Mouse (Mus musculus) midbrain, embryonic 14.5 days (tissue): ENCODE measurements around the gene Slc22a17. TPM values are rescaled to one million over a fixed set of nuclear protein-coding genes. Genes with fewer than 3 reads are reported as not detected.

ENCODE experiments used
- ATAC-seq: fragments of 200-750 bp; cut with Nextera tagmentation; 2 replicates; pipeline ENCODE4 v1.8.0; 2017; ENCODE audit warnings: moderate number of reproducible peaks, moderate library complexity; ENCODE audit not compliant: low FRiP score, low TSS enrichment
- DNase-seq: peaks from one replicate; pipeline ENCODE4 v3.0.0-alpha.2; 2015
- H3K27ac ChIP-seq: fragments of 300-500 bp; sonication (generic); replicated peaks from 2 replicates; pipeline ENCODE4 v1.5.1; 2014; ENCODE audit warnings: mild to moderate bottlenecking, low read depth, low read length, moderate library complexity
- H3K27me3 ChIP-seq: fragments of 300-500 bp; sonication (generic); 2 replicates; pipeline ENCODE4 v1.6.1; 2014; ENCODE audit warnings: low read length, control low read depth, mixed read lengths; ENCODE audit not compliant: control insufficient read depth, insufficient read depth
- H3K36me3 ChIP-seq: fragments of 300-500 bp; sonication (generic); 2 replicates; pipeline ENCODE4 v1.6.1; 2014; ENCODE audit warnings: low read length, control low read depth; ENCODE audit not compliant: control insufficient read depth, insufficient read depth
- H3K4me1 ChIP-seq: fragments of 300-500 bp; sonication (generic); 2 replicates; pipeline ENCODE4 v1.6.1; 2014; ENCODE audit warnings: mild to moderate bottlenecking, antibody characterized with exemption, low read length, control low read depth; ENCODE audit not compliant: control insufficient read depth, insufficient read depth
- H3K4me2 ChIP-seq: fragments of 300-500 bp; sonication (generic); 2 replicates; pipeline ENCODE4 v1.6.1; 2014; ENCODE audit warnings: mild to moderate bottlenecking, low read length, moderate library complexity
- H3K4me3 ChIP-seq: fragments of 300-500 bp; sonication (generic); replicated peaks from 2 replicates; pipeline ENCODE4 v1.5.1; 2014; ENCODE audit warnings: low read depth, low read length
- H3K9ac ChIP-seq: fragments of 300-500 bp; sonication (generic); replicated peaks from 2 replicates; pipeline ENCODE4 v1.6.1; 2014; ENCODE audit warnings: mild to moderate bottlenecking, low read length, moderate library complexity
- H3K9me3 ChIP-seq: fragments of 300-500 bp; sonication (generic); 2 replicates; pipeline ENCODE4 v1.6.1; 2016; ENCODE audit warnings: low read length, control low read depth, mixed read lengths; ENCODE audit not compliant: control insufficient read depth
- WGBS: fragments of 180-500 bp; shearing (Covaris S2); extraction: QIAGEN DNeasy Blood & Tissue Kit; methylation state at CpG from one replicate; pipeline ENCODE4 v1.1.7; 2014; 5-methylcytosine and 5-hydroxymethylcytosine counted together
- polyA plus RNA-seq: library from polyadenylated mRNA; unstranded; fragments of >200 nt; fragmentation: Nextera tagmentation; extraction: Ambion mirVana; gene quantifications from 2 replicates; pipeline ENCODE4 v1.2.1, GENCODE M21; 2014

The Slc22a17 gene
- polyA plus RNA-seq, 1 experiment from 2014 or later: 110 TPM

DNA sequence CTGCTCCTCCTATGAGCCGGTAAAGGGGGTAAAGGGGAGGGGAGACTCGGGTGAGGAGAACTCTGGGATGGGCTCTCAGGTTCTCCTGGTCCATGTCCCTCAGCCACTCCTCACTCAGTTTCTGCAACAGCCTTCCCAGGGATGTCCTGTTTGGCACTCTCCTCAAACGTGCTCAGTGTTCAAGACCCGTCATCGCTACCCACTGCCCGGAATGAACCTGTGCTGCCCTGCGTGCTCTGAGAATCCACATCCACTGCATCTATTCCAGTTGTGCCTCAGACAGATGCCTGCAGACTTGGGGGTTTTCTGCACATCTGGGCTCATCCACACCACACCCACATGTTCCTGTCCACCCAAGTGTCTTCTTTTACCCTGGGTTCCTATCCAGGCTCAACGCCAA lies 29.5 kb upstream of the Slc22a17 start:
- DNase-seq: no peak
- Histone ChIP-seq H3K4me1 (no peaks in the 10 kb centered on the region), H3K27ac (no peak overlapping the region), H3K36me3 (no peaks in the 10 kb centered on the region), H3K27me3 (no peaks in the 10 kb centered on the region), H3K4me2 (no peak overlapping the region), H3K9ac (no peak overlapping the region), H3K9me3 (no peaks in the 10 kb centered on the region), H3K4me3 (no peak overlapping the region)
- 94% methylated on average over 8 of the region's 8 CpGs for WGBS
- no peak for ATAC-seq

GRCm38 (mm10) chr14:54941024-54941978 lies 28.4 kb upstream of the Slc22a17 start:
- Histone ChIP-seq H3K9me3 (no peaks in the 10 kb centered on the region), H3K4me3 (no peak overlapping the region), H3K36me3 (no peaks in the 10 kb centered on the region), H3K27me3 (no peaks in the 10 kb centered on the region), H3K4me1 (peaks cover 2% of the 10 kb centered on the region; the same call in 1 of the 2 replicates), H3K9ac (no peak overlapping the region), H3K4me2 (no peak overlapping the region), H3K27ac (no peak overlapping the region)
- WGBS: 74% methylated on average over 13 of the region's 13 CpGs
- ATAC-seq (no peak), DNase-seq (no peak)

- Histone ChIP-seq H3K9ac (no peak overlapping the region), H3K27ac (no peak overlapping the region), H3K9me3 (no peaks in the 10 kb centered on the region), H3K4me1 (peaks cover 6% of the 10 kb centered on the region; the same call in 1 of the 2 replicates), H3K4me3 (no peak overlapping the region), H3K27me3 (no peaks in the 10 kb centered on the region), H3K36me3 (no peaks in the 10 kb centered on the region), H3K4me2 (no peak overlapping the region)
- DNase-seq (no peak), ATAC-seq (no peak)
- 86% methylated on average over 3 of the region's 3 CpGs for WGBS
Observed at GRCm38 (mm10) chr14:54940176-54940530, 27.2 kb upstream of the Slc22a17 start.

- no peak for ATAC-seq
- H3K9me3 ChIP-seq: no peaks in the 10 kb centered on the region
- 54% methylated on average over 12 of the region's 12 CpGs for WGBS
Observed at GRCm38 (mm10) chr14:54939434-54940175, 26.7 kb upstream of the Slc22a17 start.

GRCm38 (mm10) chr14:54938431-54939219 lies 25.7 kb upstream of the Slc22a17 start:
- Histone ChIP-seq H3K4me2 (no peak overlapping the region), H3K4me1 (peaks cover 6% of the 10 kb centered on the region; the same call in 1 of the 2 replicates), H3K27ac (no peak overlapping the region), H3K9ac (no peak overlapping the region), H3K9me3 (no peaks in the 10 kb centered on the region), H3K27me3 (no peaks in the 10 kb centered on the region), H3K4me3 (no peak overlapping the region), H3K36me3 (no peaks in the 10 kb centered on the region)
- DNase-seq (no peak), ATAC-seq (no peak)
- 83% methylated on average over 15 of the region's 15 CpGs for WGBS

More at GRCm38 (mm10) chr14:54939434-54940175, 26.7 kb upstream of the Slc22a17 start:
- peaks cover 6% of the 10 kb centered on the region; the same call in 1 of the 2 replicates for H3K4me1 ChIP-seq
- H3K27me3 ChIP-seq: no peaks in the 10 kb centered on the region
- H3K9ac ChIP-seq: no peak overlapping the region
- no peak overlapping the region for H3K4me3 ChIP-seq
- no peaks in the 10 kb centered on the region for H3K36me3 ChIP-seq
- H3K4me2 ChIP-seq: no peak overlapping the region
- H3K27ac ChIP-seq: no peak overlapping the region
- peak; percentile 69 for DNase-seq

DNA sequence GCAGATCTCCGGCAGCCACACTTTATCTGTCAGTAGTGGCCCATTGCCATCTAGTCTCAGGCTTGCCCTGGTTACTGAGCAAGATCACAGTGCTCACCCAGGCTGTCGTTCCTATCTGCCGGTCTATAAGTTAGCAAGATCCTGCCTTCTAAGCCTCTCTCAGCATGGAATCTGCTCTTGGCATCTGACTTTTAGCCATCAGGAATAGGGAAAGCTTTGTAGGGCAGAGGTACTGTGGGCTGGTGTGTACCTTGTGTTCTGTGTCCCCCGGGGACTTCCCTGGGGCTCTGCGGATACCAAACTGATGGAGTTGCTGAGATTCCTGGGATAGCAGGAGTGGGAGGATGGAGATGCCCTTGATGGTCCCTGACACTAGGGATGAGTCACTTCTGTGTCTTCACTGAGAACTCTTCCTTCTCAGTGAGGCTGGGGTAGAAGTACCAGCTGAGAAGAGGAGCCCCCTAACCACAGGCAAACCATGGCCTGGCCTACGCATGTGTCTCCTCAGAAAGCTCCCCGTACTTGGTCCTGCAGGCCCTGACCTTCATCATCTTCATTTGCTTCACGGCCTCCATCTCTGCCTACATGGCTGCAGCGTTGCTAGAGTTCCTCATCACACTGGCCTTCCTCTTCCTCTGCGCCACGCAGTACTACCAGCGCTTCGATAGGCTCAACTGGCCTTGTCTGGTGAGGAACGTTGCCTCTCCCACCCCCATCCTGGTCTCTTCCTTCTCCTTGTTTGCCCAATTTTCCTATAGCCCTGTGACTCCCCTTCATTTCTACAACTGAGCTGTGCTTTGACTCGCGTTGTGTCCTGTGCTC lies 24.6 kb upstream of the Slc22a17 start:
- Histone ChIP-seq H3K4me3 (no peak overlapping the region), H3K9me3 (no peaks in the 10 kb centered on the region), H3K36me3 (no peaks in the 10 kb centered on the region), H3K27me3 (no peaks in the 10 kb centered on the region), H3K27ac (no peak overlapping the region), H3K4me1 (peaks cover 11% of the 10 kb centered on the region), H3K4me2 (no peak overlapping the region), H3K9ac (no peak overlapping the region)
- no peak for ATAC-seq
- DNase-seq: no peak
- WGBS: 93% methylated on average over 16 of the region's 16 CpGs

DNA sequence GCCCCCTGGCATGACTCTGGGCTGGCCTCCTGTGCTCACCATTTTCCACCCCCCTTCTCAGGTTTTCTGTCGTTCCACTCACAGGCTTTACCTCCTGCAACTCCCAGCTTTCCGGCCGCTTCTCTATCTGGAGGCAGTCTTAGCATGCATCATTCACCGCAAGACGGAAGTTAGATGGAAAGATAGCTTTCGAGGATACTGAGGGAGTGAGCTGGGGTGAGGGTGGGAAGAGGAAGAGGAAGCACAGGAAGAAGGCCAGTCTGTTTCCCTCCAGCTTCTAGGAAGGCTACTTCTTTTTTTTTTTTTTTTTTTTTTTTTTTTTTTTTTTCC lies 23.9 kb upstream of the Slc22a17 start:
- no peaks in the 10 kb centered on the region for H3K27me3 ChIP-seq
- no peak overlapping the region for H3K4me3 ChIP-seq
- no peak overlapping the region for H3K4me2 ChIP-seq
- H3K36me3 ChIP-seq: no peaks in the 10 kb centered on the region
- no peak overlapping the region for H3K9ac ChIP-seq
- H3K4me1 ChIP-seq: peaks cover 11% of the 10 kb centered on the region
- no peak for ATAC-seq
- peak; percentile 4 for DNase-seq
- WGBS: 57% methylated on average over 6 of the region's 6 CpGs
- no peak overlapping the region for H3K27ac ChIP-seq
- H3K9me3 ChIP-seq: no peaks in the 10 kb centered on the region
